Mouse (Mus musculus) forebrain, postnatal 0 days (tissue): ENCODE data around the gene Acat3. TPM values are rescaled to one million over a fixed set of nuclear protein-coding genes. Genes with fewer than 3 reads are reported as not detected.
A peak's percentile ranks its signal among the peaks of the same experiment; 100 is the strongest.
"Not testable (repeated sequence)": the region's sequence is repeated elsewhere in the genome, so short reads cannot be mapped to it uniquely, and the experiment has no call there.

Source experiments
- ATAC-seq: fragments of 200-750 bp; cut with Nextera tagmentation; 2 replicates; pipeline ENCODE4 v1.8.0; 2017; ENCODE audit warnings: mild to moderate bottlenecking, moderate library complexity
- DNase-seq: peaks from one replicate; pipeline ENCODE4 v3.0.0-alpha.2; 2015
- H3K27ac ChIP-seq: fragments of 300-500 bp; sonication (generic); 2 replicates; pipeline ENCODE4 v1.5.1; 2014; ENCODE audit warnings: low read depth, mild to moderate bottlenecking, antibody characterized with exemption, low read length, moderate library complexity, mixed read lengths
- H3K27me3 ChIP-seq: fragments of 300-500 bp; sonication (generic); 2 replicates; pipeline ENCODE4 v1.6.1; 2014; ENCODE audit warnings: mild to moderate bottlenecking, low read length, mixed read lengths; ENCODE audit not compliant: insufficient read depth
- H3K36me3 ChIP-seq: fragments of 300-500 bp; sonication (generic); 2 replicates; pipeline ENCODE4 v1.6.1; 2014; ENCODE audit warnings: mild to moderate bottlenecking, moderate library complexity; ENCODE audit not compliant: insufficient read depth
- H3K4me1 ChIP-seq: fragments of 300-500 bp; sonication (generic); 2 replicates; pipeline ENCODE4 v1.6.1; 2014; ENCODE audit warnings: antibody characterized with exemption; ENCODE audit not compliant: insufficient read depth
- H3K4me2 ChIP-seq: fragments of 300-500 bp; sonication (generic); 2 replicates; pipeline ENCODE4 v1.6.1; 2014; ENCODE audit warnings: low read depth, mild to moderate bottlenecking, moderate library complexity
- H3K4me3 ChIP-seq: fragments of 300-500 bp; sonication (generic); 2 replicates; pipeline ENCODE4 v1.5.1; 2014; ENCODE audit warnings: low read depth, low read length, mixed read lengths
- H3K9ac ChIP-seq: fragments of 300-500 bp; sonication (generic); 2 replicates; pipeline ENCODE4 v1.6.1; 2014; ENCODE audit warnings: mild to moderate bottlenecking
- H3K9me3 ChIP-seq: fragments of 300-500 bp; sonication (generic); 2 replicates; pipeline ENCODE4 v1.6.1; 2016; ENCODE audit warnings: low read length
- CTCF ChIP-seq: sonication (generic); IDR thresholded peaks from 2 replicates; pipeline ENCODE4 v1.5.1; 2016; ENCODE audit warnings: antibody characterized with exemption, control low read depth, low read depth
- WGBS: fragments of 180-500 bp; shearing (Covaris S2); extraction: QIAGEN DNeasy Blood & Tissue Kit; methylation state at CpG from one replicate; pipeline ENCODE4 v1.1.7; 2014; 5-methylcytosine and 5-hydroxymethylcytosine counted together
- polyA plus RNA-seq: library from polyadenylated mRNA; unstranded; fragments of >200 nt; fragmentation: Nextera tagmentation; extraction: Ambion mirVana; gene quantifications from 2 replicates; pipeline ENCODE4 v1.2.1, GENCODE M21; 2015
- total RNA-seq: library from RNA; depleted of rRNA; stranded (reverse); fragments of >200 nt; gene quantifications from 2 replicates; pipeline ENCODE4 v1.2.3, GENCODE M21; 2014

The Acat3 gene
- total and polyA plus RNA-seq, 2 experiments from 2014 or later: 0.85 to 1.5 TPM

DNA sequence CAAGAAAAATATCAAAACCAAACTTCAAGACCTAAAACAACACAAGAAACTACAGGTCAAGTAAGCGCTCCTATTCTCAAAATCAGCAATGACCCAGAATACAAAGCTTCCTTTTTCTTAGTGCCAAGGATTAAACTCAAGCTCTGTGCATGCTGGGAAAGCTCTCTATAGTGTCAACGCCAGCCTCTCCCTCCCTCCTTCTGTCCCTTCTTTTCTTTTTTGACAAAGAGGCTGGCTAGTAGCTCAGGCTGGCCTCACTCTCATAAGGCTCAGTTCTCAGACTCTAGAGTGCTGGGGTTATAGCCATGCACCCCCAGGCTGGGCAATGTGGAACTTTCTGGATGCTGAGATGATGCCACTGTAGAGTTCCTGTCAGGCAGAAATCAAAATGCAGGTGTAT lies 2.3 kb downstream of the Acat3 start:
- H3K4me1 ChIP-seq: no peaks in the 10 kb centered on the region
- H3K4me3 ChIP-seq: no peak overlapping the region
- H3K27ac ChIP-seq: no peak overlapping the region
- DNase-seq (no peak), ATAC-seq (peak; percentile 26; the same call in 1 of the 2 replicates)
- H3K36me3 ChIP-seq: peaks cover 12% of the 10 kb centered on the region
- H3K27me3 ChIP-seq: no peaks in the 10 kb centered on the region
- TF ChIP-seq CTCF: no peak
- no peak overlapping the region for H3K4me2 ChIP-seq
- no peaks in the 10 kb centered on the region for H3K9me3 ChIP-seq
- 15% methylated on average over 2 of the region's 2 CpGs for WGBS
- no peak overlapping the region for H3K9ac ChIP-seq

DNA sequence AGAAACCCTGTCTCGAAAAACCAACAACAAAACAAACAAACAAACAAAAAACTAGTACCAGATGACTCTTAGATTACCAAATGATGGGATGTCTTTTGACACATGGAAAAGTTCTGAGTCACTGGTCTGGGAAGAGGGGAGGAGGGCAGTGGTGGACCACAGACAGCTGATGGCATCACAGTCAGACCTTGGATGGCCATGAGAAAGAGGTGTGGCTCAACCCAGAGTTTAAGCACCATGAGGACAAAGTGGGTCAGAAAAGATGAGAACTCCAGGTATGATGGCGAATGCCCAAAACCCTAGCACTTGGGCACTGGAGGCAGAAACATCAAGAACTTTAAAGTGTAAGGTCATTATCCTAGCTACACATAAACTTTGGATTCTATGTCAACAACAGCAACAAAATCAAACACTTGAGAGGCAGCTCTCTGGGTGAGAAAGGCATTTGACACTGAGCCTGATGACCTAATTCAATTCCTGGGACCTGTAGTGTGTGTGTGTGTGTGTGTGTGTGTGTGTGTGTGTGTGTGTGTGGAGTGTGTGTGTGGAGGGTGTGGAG lies 2.9 kb downstream of the Acat3 start:
- peaks cover 6% of the 10 kb centered on the region; the same call in 1 of the 2 replicates for H3K36me3 ChIP-seq
- ATAC-seq (no peak), DNase-seq (no peak)
- no peak overlapping the region for H3K4me3 ChIP-seq
- H3K27ac ChIP-seq: no peak overlapping the region
- no peak overlapping the region for H3K9ac ChIP-seq
- TF ChIP-seq CTCF: no peak
- no peak overlapping the region for H3K4me2 ChIP-seq
- no peaks in the 10 kb centered on the region for H3K4me1 ChIP-seq
- H3K27me3 ChIP-seq: no peaks in the 10 kb centered on the region
- 85% methylated on average over 2 of the region's 2 CpGs for WGBS
- no peaks in the 10 kb centered on the region for H3K9me3 ChIP-seq

DNA sequence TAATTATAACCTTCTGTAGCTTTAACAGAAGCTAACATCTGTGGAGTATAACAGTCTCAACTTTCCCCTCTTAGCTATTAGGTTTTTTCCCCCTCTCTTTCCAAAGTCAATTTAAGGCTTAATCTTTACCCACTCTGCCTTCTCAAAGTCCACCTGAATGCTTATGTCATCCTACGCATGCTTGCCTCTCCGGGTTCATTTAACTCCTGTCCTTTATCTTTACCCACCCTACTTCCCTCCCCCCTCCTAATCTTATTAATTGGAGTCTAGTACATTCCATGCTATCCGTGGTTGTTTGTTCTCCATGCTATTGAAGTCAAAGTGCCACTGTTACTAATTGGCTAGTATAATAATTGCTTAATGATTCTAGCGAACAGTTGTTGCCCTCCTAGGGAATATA lies 4.7 kb downstream of the Acat3 start:
- ATAC-seq (no peak), DNase-seq (no peak)
- H3K36me3 ChIP-seq: no peaks in the 10 kb centered on the region
- H3K4me3 ChIP-seq: no peak overlapping the region
- H3K27me3 ChIP-seq: no peaks in the 10 kb centered on the region
- H3K9ac ChIP-seq: no peak overlapping the region
- H3K4me2 ChIP-seq: no peak overlapping the region
- no peaks in the 10 kb centered on the region for H3K9me3 ChIP-seq
- no peak overlapping the region for H3K27ac ChIP-seq
- H3K4me1 ChIP-seq: no peaks in the 10 kb centered on the region
- 14% methylated on average over 4 of the region's 4 CpGs for WGBS
- TF ChIP-seq CTCF: no peak

DNA sequence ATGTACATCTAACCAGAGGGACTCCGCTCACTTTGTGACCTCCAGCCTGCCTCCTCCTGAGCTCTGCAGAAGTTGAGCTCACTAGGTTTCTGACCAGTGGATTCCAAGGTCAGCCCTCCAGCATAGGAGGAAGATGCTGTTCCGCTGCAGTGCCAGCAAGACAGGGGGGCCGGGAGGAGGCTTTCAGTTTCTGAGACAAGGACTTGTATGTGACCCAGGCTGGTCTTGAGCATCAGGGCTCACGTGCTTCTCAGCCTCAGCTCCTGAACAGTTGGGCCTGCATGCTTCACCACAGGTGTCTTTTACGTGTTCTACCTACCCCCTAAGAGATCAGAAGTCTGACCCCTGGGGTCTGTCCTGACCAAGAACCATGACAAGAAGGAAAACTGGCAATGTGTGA lies 8.8 kb downstream of the Acat3 start:
- DNase-seq, H3K9ac ChIP-seq, H3K4me3 ChIP-seq, H3K9me3 ChIP-seq, H3K27me3 ChIP-seq, H3K4me1 ChIP-seq, H3K4me2 ChIP-seq, H3K27ac ChIP-seq, ATAC-seq, H3K36me3 ChIP-seq: not testable (repeated sequence)
- 88% methylated on average over 5 of the region's 5 CpGs for WGBS

DNA sequence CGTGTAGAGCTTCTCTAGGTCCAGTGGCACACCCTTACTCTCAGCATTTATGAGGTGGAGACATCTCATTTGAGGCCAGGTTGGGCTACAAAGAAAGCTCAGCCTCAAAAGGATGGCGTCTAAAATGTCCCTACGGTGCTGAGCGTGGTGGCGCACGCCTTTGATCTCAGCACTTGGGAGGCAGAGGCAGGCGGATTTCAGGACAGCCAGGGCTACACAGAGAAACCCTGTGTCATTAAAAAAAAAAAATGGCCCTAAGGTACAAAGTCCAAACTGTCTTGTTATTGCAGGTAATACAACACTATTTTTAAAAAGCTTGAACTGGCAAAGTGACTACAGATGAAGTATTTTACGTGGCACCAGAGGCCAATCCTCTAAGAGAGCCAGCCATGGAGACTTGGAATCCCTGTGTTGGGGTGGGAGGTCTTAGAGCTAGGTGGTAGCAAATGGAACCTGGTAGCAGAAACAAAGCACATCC lies 14.7 kb downstream of the Acat3 start:
- no peak overlapping the region for H3K4me2 ChIP-seq
- 87% methylated on average over 8 of the region's 8 CpGs for WGBS
- no peak overlapping the region for H3K27ac ChIP-seq
- no peaks in the 10 kb centered on the region for H3K4me1 ChIP-seq
- no peak overlapping the region for H3K4me3 ChIP-seq
- ATAC-seq: no peak
- no peak overlapping the region for H3K9ac ChIP-seq
- no peak for TF ChIP-seq CTCF
- H3K27me3 ChIP-seq: no peaks in the 10 kb centered on the region
- peaks cover 53% of the 10 kb centered on the region for H3K36me3 ChIP-seq
- H3K9me3 ChIP-seq: no peaks in the 10 kb centered on the region
- no peak for DNase-seq

DNA sequence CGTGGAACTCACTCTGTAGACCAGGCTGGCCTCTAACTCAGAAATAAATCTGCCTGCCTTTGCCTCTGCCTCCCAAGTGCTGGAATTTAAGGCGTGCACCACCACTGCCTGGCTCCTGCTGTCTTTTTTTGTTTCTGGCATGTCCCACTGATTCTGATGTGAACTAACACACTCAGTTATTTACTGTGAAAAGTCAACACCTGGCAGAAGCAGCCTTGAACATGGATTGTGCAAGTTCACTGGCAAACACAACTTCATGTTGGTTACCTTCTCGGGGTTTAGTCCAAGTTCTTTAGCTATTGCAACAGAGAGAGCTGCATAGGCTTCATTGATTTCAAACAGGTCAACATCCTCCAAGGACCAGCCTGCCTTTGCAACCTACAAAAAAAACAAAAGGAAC lies 15.4 kb downstream of the Acat3 start:
- Histone ChIP-seq H3K4me1 (no peaks in the 10 kb centered on the region), H3K4me2 (no peak overlapping the region), H3K36me3 (peaks cover 60% of the 10 kb centered on the region), H3K27me3 (no peaks in the 10 kb centered on the region), H3K4me3 (no peak overlapping the region), H3K9ac (no peak overlapping the region), H3K9me3 (no peaks in the 10 kb centered on the region), H3K27ac (no peak overlapping the region)
- ATAC-seq: no peak
- DNase-seq: no peak
- WGBS: 93% methylated on average over 3 of the region's 3 CpGs
- TF ChIP-seq CTCF: no peak

DNA sequence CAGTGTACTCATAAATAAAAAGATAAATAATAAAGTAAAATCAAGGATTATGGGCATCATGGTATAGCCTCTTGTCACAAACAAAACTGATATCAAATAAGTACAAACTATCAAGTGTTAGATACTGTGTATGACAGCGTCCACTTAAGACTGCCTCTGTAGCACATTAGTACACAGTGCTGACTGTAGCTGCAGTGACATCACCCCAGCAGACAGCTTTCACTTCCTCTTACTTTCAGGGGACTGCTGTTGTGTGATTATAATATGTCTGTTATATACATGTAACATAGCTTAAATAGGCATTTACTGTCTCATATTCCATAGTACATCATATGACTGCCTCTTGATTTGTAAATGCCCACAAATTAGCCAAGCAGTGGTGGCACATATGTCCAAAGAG lies 19.3 kb downstream of the Acat3 start:
- 88% methylated on average over 1 of the region's 1 CpGs for WGBS
- peaks cover 66% of the 10 kb centered on the region for H3K36me3 ChIP-seq
- TF ChIP-seq CTCF: no peak

More for the DNA sequence above, 19.3 kb downstream of the Acat3 start:
- ATAC-seq (no peak), DNase-seq (no peak)
- H3K27ac ChIP-seq: no peak overlapping the region
- H3K27me3 ChIP-seq: no peaks in the 10 kb centered on the region
- H3K4me2 ChIP-seq: no peak overlapping the region
- H3K9ac ChIP-seq: no peak overlapping the region
- no peaks in the 10 kb centered on the region for H3K9me3 ChIP-seq
- H3K4me3 ChIP-seq: no peak overlapping the region
- 0 out of 2 replicates have a peak, but pooled peaks cover 4% of the 10 kb centered on the region for H3K4me1 ChIP-seq
